Mouse (Mus musculus) liver, adult 2 months (tissue): ENCODE results near the gene Acap3. TPM values are rescaled to one million over a fixed set of nuclear protein-coding genes. Genes with fewer than 3 reads are reported as not detected.
A peak's percentile ranks its signal among the peaks of the same experiment; 100 is the strongest.

ENCODE experiments used
- DNase-seq: peaks from one replicate; pipeline ENCODE4 v3.0.0-alpha.2; 2011; ENCODE audit warnings: low read depth, low spot score; ENCODE audit errors: extremely low read depth
- H3K27ac ChIP-seq: fragments of 200-500 bp; replicated peaks from 2 replicates; pipeline ENCODE4 v1.5.1; 2012; ENCODE audit warnings: low read depth, mild to moderate bottlenecking, control low read depth, inconsistent platforms, low read length; ENCODE audit not compliant: insufficient read depth
- H3K27me3 ChIP-seq: fragments of 200-500 bp; 2 replicates; pipeline ENCODE4 v1.6.1; 2012; ENCODE audit warnings: mild to moderate bottlenecking, moderate library complexity, low read length, inconsistent platforms; ENCODE audit not compliant: control insufficient read depth, insufficient read depth
- H3K36me3 ChIP-seq: fragments of 200-500 bp; 2 replicates; pipeline ENCODE4 v1.6.1; 2012; ENCODE audit warnings: low read length, inconsistent platforms; ENCODE audit not compliant: control insufficient read depth, insufficient read depth
- H3K4me1 ChIP-seq: fragments of 200-500 bp; 2 replicates; pipeline ENCODE4 v1.6.1; 2011; ENCODE audit warnings: low read length; ENCODE audit not compliant: control insufficient read depth, insufficient read depth
- H3K4me3 ChIP-seq: fragments of 200-500 bp; 2 replicates; pipeline ENCODE4 v1.5.1; 2011; ENCODE audit warnings: low read depth, mild to moderate bottlenecking, control low read depth, low read length, moderate library complexity; ENCODE audit not compliant: insufficient read depth
- H3K79me2 ChIP-seq: fragments of 200-500 bp; 2 replicates; pipeline ENCODE4 v1.6.1; 2012; ENCODE audit warnings: inconsistent platforms, mild to moderate bottlenecking, low read length, moderate library complexity; ENCODE audit not compliant: control insufficient read depth, insufficient read depth
- H3K9ac ChIP-seq: fragments of 200-500 bp; 2 replicates; pipeline ENCODE4 v1.6.1; 2012; ENCODE audit warnings: low read depth, mild to moderate bottlenecking, control low read depth, inconsistent platforms, low read length
- CTCF ChIP-seq: fragments of 200-500 bp; IDR thresholded peaks from 2 replicates; pipeline ENCODE4 v1.5.1; 2011; ENCODE audit warnings: low read depth, low read length, control low read depth
- POLR2A ChIP-seq: fragments of 200-500 bp; IDR thresholded peaks from 2 replicates; pipeline ENCODE4 v1.6.1; 2011; ENCODE audit warnings: low read length, control low read depth; ENCODE audit not compliant: insufficient read depth; ENCODE audit errors: extremely low read depth
- WGBS: fragments of 180-500 bp; shearing (Covaris S2); methylation state at CpG from one replicate; pipeline ENCODE4 v1.1.7; 2018; 5-methylcytosine and 5-hydroxymethylcytosine counted together
- polyA plus RNA-seq: library from polyadenylated mRNA; depleted of rRNA; stranded (reverse); fragments of >200 nt; gene quantifications from 2 replicates; pipeline ENCODE4 v1.2.3, GENCODE M21; 2012
- total RNA-seq: library from RNA; depleted of rRNA; stranded (reverse); fragments of >200 nt; gene quantifications from 2 replicates; pipeline ENCODE4 v1.2.3, GENCODE M21; 2014

Gene Acap3
- total and polyA plus RNA-seq, 2 experiments, result 2.5 to 6.9 TPM

GRCm38 (mm10) chr4:155856071-155856470, 35.6 kb upstream of the Acap3 start:
- H3K9ac ChIP-seq, result no peak overlapping the region
- H3K27ac ChIP-seq, result no peak overlapping the region
- no peaks in the 10 kb centered on the region for H3K27me3 ChIP-seq
- no peak for DNase-seq
- peaks cover under 1% of the 10 kb centered on the region for H3K4me1 ChIP-seq
- WGBS, result 93% methylated on average over 12 of the region's 12 CpGs
- H3K79me2 ChIP-seq, result peaks cover 7% of the 10 kb centered on the region
- no peak overlapping the region for H3K4me3 ChIP-seq
- TF ChIP-seq CTCF (no peak), POLR2A (no peak)
- H3K36me3 ChIP-seq, result peaks cover 7% of the 10 kb centered on the region; the same call in 1 of the 2 replicates

- Histone ChIP-seq H3K9ac (no peak overlapping the region), H3K27me3 (no peaks in the 10 kb centered on the region), H3K27ac (no peak overlapping the region), H3K79me2 (peaks cover 2% of the 10 kb centered on the region; the same call in 1 of the 2 replicates), H3K4me3 (no peak overlapping the region), H3K36me3 (peaks cover 7% of the 10 kb centered on the region; the same call in 1 of the 2 replicates), H3K4me1 (no peaks in the 10 kb centered on the region)
- DNase-seq, result no peak
- 82% methylated on average over 3 of the region's 3 CpGs for WGBS
- no peak for TF ChIP-seq POLR2A
- TF ChIP-seq CTCF, result no peak
These were observed 34.7 kb upstream of the Acap3 start for GRCm38 (mm10) chr4:155856881-155857280.

GRCm38 (mm10) chr4:155859318-155859717, 32.3 kb upstream of the Acap3 start:
- WGBS, result 70% methylated on average over 13 of the region's 13 CpGs
- H3K36me3 ChIP-seq, result peaks cover 7% of the 10 kb centered on the region; the same call in 1 of the 2 replicates
- H3K4me1 ChIP-seq, result no peaks in the 10 kb centered on the region
- H3K27ac ChIP-seq, result no peak overlapping the region
- no peak overlapping the region for H3K4me3 ChIP-seq
- no peaks in the 10 kb centered on the region for H3K79me2 ChIP-seq
- no peak for DNase-seq
- H3K27me3 ChIP-seq, result no peaks in the 10 kb centered on the region
- TF ChIP-seq CTCF (no peak), POLR2A (no peak)
- no peak overlapping the region for H3K9ac ChIP-seq

- peaks cover 6% of the 10 kb centered on the region; the same call in 1 of the 2 replicates for H3K36me3 ChIP-seq
- no peak overlapping the region for H3K9ac ChIP-seq
- DNase-seq, result peak; percentile 39
- no peak overlapping the region for H3K4me3 ChIP-seq
- no peak for TF ChIP-seq CTCF
- no peak for TF ChIP-seq POLR2A
- WGBS, result 64% methylated on average over 7 of the region's 7 CpGs
- no peaks in the 10 kb centered on the region for H3K27me3 ChIP-seq
- no peaks in the 10 kb centered on the region for H3K4me1 ChIP-seq
- no peak overlapping the region for H3K27ac ChIP-seq
- no peaks in the 10 kb centered on the region for H3K79me2 ChIP-seq
These were observed 29.8 kb upstream of the Acap3 start for GRCm38 (mm10) chr4:155861787-155862186.

DNA sequence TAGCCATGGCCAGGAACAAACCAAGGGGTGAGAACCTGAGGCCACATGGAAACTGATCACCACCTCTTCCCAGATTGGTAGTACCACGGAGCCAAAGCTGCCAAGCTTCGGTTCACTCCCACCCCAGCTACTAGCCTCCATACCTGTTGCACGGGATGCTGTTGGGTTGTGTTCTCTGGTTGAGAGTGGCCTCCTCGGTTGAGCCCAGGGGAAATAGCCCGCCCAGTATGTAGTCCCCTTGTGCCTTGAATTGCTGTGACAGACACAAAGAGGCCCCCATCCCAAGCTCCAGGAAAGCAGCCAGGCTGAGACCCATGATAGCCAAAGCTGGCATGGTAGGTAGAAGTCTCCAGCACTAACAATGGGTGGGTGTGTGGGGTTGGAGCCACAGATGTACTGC, 28.6 kb upstream of the Acap3 start, which contains the start of gene Tas1r3:
Gene Tas1r3 (minus strand): TSS at position 362 of the 400 bp plus-strand sequence.
- H3K9ac ChIP-seq, result no peak within 1 kb of the TSS
- WGBS, result 78% methylated on average over 5 of the region's 5 CpGs
- H3K79me2 ChIP-seq, result no peaks in the 10 kb centered on the region
- H3K4me3 ChIP-seq, result no peak within 1 kb of the TSS
- TF ChIP-seq POLR2A (no peak), CTCF (no peak)
- no peak for DNase-seq
- peaks cover 6% of the 10 kb centered on the region; the same call in 1 of the 2 replicates for H3K36me3 ChIP-seq
- H3K27me3 ChIP-seq, result no peaks in the 10 kb centered on the region
- H3K27ac ChIP-seq, result no peak within 1 kb of the TSS
- no peaks in the 10 kb centered on the region for H3K4me1 ChIP-seq

GRCm38 (mm10) chr4:155868614-155869298, 22.9 kb upstream of the Acap3 start:
- TF ChIP-seq POLR2A (no peak), CTCF (no peak)
- peak overlapping the region; percentile 90 for H3K4me3 ChIP-seq
- WGBS, result 4% methylated on average over 22 of the region's 22 CpGs
- H3K36me3 ChIP-seq, result peaks cover 4% of the 10 kb centered on the region; the same call in 1 of the 2 replicates
- H3K79me2 ChIP-seq, result peaks cover 4% of the 10 kb centered on the region; the same call in 1 of the 2 replicates
- H3K27ac ChIP-seq, result peak overlapping the region; percentile 30
- DNase-seq, result peak; percentile 57
- no peaks in the 10 kb centered on the region for H3K27me3 ChIP-seq
- peaks cover 10% of the 10 kb centered on the region for H3K4me1 ChIP-seq
- H3K9ac ChIP-seq, result peak overlapping the region; percentile 76
